Mouse (Mus musculus) limb, embryonic 14.5 days (tissue): Measurements from ENCODE around the gene Epha10. TPM values are rescaled to one million over a fixed set of nuclear protein-coding genes. Genes with fewer than 3 reads are reported as not detected.
A peak's percentile ranks its signal among the peaks of the same experiment; 100 is the strongest.

Experiments
- ATAC-seq: fragments of 200-750 bp; cut with Nextera tagmentation; 2 replicates; pipeline ENCODE4 v1.8.0; 2017; ENCODE audit warnings: low read depth, moderate number of reproducible peaks, moderate TSS enrichment; ENCODE audit not compliant: low FRiP score
- DNase-seq: peaks from one replicate; pipeline ENCODE4 v3.0.0-alpha.2; 2015; ENCODE audit warnings: low spot score
- H3K27ac ChIP-seq: fragments of 300-500 bp; sonication (generic); replicated peaks from 2 replicates; pipeline ENCODE4 v1.5.1; 2014; ENCODE audit warnings: low read depth, mild to moderate bottlenecking, low read length, moderate library complexity, mixed read lengths
- H3K27me3 ChIP-seq: fragments of 300-500 bp; sonication (generic); 2 replicates; pipeline ENCODE4 v1.6.1; 2014; ENCODE audit warnings: low read length, mixed read lengths; ENCODE audit not compliant: control insufficient read depth, insufficient read depth
- H3K36me3 ChIP-seq: fragments of 300-500 bp; sonication (generic); 2 replicates; pipeline ENCODE4 v1.6.1; 2014; ENCODE audit warnings: mild to moderate bottlenecking, low read length, moderate library complexity, mixed read lengths; ENCODE audit not compliant: control insufficient read depth, insufficient read depth
- H3K4me1 ChIP-seq: fragments of 300-500 bp; sonication (generic); 2 replicates; pipeline ENCODE4 v1.6.1; 2014; ENCODE audit warnings: antibody characterized with exemption, low read length, mixed read lengths; ENCODE audit not compliant: control insufficient read depth, insufficient read depth
- H3K4me2 ChIP-seq: fragments of 300-500 bp; sonication (generic); replicated peaks from 2 replicates; pipeline ENCODE4 v1.6.1; 2014; ENCODE audit warnings: low read depth, mild to moderate bottlenecking, low read length, moderate library complexity; ENCODE audit not compliant: severe bottlenecking
- H3K4me3 ChIP-seq: fragments of 300-500 bp; sonication (generic); replicated peaks from 2 replicates; pipeline ENCODE4 v1.5.1; 2014; ENCODE audit warnings: low read length
- H3K9ac ChIP-seq: fragments of 300-500 bp; sonication (generic); 2 replicates; pipeline ENCODE4 v1.6.1; 2014; ENCODE audit warnings: mild to moderate bottlenecking, low read depth, low read length, moderate library complexity; ENCODE audit not compliant: severe bottlenecking
- H3K9me3 ChIP-seq: fragments of 300-500 bp; sonication (generic); 2 replicates; pipeline ENCODE4 v1.6.1; 2016; ENCODE audit warnings: low read length; ENCODE audit not compliant: control insufficient read depth
- POLR2A ChIP-seq: fragments of 200-500 bp; IDR thresholded peaks from 2 replicates; pipeline ENCODE4 v1.8.0; 2012; ENCODE audit warnings: inconsistent platforms, mild to moderate bottlenecking, moderate library complexity, borderline replicate concordance; ENCODE audit not compliant: insufficient read depth, insufficient read length; ENCODE audit errors: extremely low read depth
- WGBS: fragments of 180-500 bp; shearing (Covaris S2); extraction: QIAGEN DNeasy Blood & Tissue Kit; methylation state at CpG from one replicate; pipeline ENCODE4 v1.1.7; 2014; 5-methylcytosine and 5-hydroxymethylcytosine counted together
- polyA plus RNA-seq, 2 experiments: library from polyadenylated mRNA; depleted of rRNA in 1 of 2; stranded (reverse) in 1 of 2; unstranded in 1 of 2; fragments of >200 nt; fragmentation: Nextera tagmentation in 1 of 2; extraction: Ambion mirVana in 1 of 2; gene quantifications; 2 replicates each; pipeline versions ENCODE4 v1.2.1 to v1.2.3; 2012 to 2014

Gene Epha10
- polyA plus RNA-seq, 2 experiments: 0.21 TPM; not detected in 1

DNA sequence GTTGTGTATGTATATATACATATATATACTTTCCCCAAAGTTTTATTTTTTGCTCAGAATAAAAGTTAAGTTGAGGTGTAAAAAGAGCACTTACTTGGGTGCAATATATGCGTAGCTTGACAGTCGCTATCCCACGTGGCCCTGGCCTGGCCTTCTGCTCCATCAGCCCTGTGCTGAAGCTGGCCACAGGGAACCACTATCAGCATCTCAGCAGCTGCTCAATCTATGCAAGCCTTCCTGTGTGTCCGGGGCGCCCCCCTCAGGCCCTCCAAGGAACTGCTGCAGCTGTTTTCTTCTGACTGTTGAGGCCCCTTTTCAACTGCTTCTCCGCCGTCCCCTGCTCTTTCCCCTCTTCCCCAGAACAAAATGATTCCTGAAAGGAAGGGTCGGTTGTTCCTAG lies 33.1 kb upstream of the Epha10 start:
- H3K9ac ChIP-seq: no peak overlapping the region
- no peak overlapping the region for H3K27ac ChIP-seq
- H3K36me3 ChIP-seq: peaks cover 27% of the 10 kb centered on the region
- no peak overlapping the region for H3K4me3 ChIP-seq
- H3K27me3 ChIP-seq: no peaks in the 10 kb centered on the region
- WGBS: 6% methylated on average over 8 of the region's 8 CpGs
- DNase-seq: peak; percentile 64
- peaks cover 13% of the 10 kb centered on the region for H3K4me1 ChIP-seq
- H3K4me2 ChIP-seq: no peak overlapping the region
- no peak for ATAC-seq
- no peaks in the 10 kb centered on the region for H3K9me3 ChIP-seq
- TF ChIP-seq POLR2A: no peak

DNA sequence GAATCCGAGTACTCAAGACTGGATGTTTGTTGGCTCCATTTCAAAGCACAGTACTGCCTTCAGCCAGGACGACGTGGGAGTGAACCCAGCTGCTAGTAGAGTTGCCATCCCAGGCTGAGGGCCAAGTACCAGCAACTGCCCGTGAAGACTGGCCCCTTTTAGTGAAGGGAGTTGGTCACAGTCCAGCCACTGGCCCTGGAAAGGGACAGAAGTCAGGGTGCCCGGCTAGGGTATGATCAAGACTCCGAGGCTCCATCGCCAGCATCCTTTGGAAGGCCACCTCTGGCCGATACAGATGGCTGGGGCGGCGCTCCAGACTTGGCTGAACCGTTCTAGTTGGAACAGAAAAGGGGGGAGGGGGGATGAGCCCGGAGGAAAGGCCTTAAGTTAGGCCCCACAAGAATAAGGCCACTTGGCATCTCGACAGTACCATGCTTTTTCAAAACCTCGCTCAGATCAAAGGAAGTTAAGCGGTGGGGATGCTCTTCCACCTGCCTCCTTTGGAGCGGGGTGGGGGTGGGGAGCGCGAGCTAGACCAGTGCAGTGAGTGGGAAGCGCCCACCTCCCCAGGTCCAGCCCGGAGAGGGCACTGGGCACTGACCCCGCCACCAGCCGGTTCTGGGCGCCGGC lies 31.0 kb upstream of the Epha10 start:
- H3K27me3 ChIP-seq: no peaks in the 10 kb centered on the region
- H3K4me2 ChIP-seq: peak overlapping the region; percentile 80
- H3K4me3 ChIP-seq: peak overlapping the region; percentile 94
- H3K4me1 ChIP-seq: peaks cover 13% of the 10 kb centered on the region
- H3K27ac ChIP-seq: peak overlapping the region; percentile 91
- ATAC-seq (peak; percentile 11; the same call in 1 of the 2 replicates), DNase-seq (peak; percentile 78)
- no peak for TF ChIP-seq POLR2A
- 2% methylated on average over 20 of the region's 24 CpGs for WGBS
- H3K9me3 ChIP-seq: no peaks in the 10 kb centered on the region
- H3K36me3 ChIP-seq: peaks cover 37% of the 10 kb centered on the region
- peak overlapping the region; percentile 87 for H3K9ac ChIP-seq

DNA sequence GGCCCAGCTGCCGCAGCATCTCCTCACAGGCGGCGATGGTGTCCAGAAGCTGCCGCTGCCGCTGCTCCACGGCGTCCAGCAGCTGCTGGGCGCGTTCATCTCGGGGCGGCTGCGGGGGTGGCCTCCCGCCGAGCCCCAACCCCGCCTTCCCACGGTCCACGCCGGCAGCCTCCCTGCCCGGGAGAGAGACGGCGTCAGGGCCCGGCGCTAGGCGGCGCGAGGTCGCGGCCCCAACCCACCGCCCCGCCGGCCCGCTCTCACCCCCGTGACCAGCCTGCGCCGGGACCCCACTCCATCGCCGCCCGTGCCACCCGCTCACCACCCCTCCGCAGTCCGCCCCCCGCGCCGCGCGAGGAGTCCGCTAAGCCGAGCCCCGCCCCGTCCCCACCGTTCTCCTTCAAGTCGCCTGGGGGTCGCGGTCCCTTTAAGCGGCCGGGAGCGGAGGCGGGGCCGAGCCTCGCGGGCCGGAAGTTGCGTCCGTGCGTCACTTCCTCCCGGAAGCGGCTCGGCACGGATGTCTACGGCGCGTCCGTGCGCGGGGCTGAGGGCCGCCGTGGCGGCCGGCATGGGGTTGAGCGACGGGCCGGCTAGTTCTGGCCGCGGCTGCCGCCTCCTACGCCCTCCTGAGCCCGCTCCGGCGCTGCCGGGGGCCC lies 30.3 kb upstream of the Epha10 start, which contains the start of gene Yrdc:
Gene Yrdc (plus strand): TSS at position 419 of the 653 bp plus-strand sequence.
- peak; percentile 56; the same call in 1 of the 2 replicates for TF ChIP-seq POLR2A
- DNase-seq: peak; percentile 90
- WGBS: 1% methylated on average over 43 of the region's 90 CpGs

DNA sequence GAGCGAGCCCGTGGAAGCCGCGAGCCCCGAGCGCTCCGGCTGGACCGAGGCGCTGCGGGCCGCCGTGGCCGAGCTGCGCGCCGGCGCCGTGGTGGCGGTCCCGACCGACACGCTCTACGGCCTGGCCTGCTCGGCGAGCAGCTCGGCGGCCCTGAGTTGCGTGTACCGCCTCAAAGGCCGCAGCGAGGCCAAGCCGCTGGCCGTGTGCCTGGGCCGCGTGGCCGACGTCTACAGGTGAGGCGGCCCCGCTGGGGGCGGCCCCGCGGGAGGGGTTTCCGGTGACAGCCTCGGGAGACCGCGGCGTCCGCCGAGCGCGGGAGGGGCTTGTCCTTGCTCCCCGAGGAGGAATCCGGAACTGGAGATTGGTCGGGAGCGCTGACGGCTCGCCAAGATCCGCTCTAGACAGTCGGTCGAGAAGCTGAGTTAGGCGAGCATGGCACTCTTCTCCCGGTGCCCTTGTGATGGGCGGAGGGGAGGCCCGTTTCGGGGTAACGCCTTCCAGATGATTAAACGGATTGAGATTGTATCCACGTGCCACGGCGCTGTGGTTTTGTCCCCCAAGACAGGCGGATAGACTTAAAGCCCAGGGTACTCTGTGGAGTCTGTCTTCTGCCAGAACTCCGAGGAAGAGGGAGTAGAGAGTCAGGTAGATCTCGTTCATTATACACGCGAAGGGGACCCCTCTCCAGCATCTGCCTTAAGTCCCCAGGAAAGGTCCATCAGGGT lies 29.6 kb upstream of the Epha10 start, which contains the start of gene 1110065P20Rik:
Gene 1110065P20Rik (minus strand): TSS at position 264 of the 726 bp plus-strand sequence.
- DNase-seq: peak; percentile 58
- H3K4me1 ChIP-seq: peaks cover 13% of the 10 kb centered on the region
- TF ChIP-seq POLR2A: no peak
- ATAC-seq: peak; percentile 35
- peaks cover 44% of the 10 kb centered on the region for H3K36me3 ChIP-seq
- peak within 1 kb of the TSS; percentile 91 for H3K27ac ChIP-seq
- H3K4me3 ChIP-seq: peak within 1 kb of the TSS; percentile 94
- H3K9me3 ChIP-seq: no peaks in the 10 kb centered on the region
- 1% methylated on average over 44 of the region's 75 CpGs for WGBS
- peak within 1 kb of the TSS; percentile 87 for H3K9ac ChIP-seq
- H3K27me3 ChIP-seq: no peaks in the 10 kb centered on the region
- peak within 1 kb of the TSS; percentile 80 for H3K4me2 ChIP-seq

More for the DNA sequence above, 30.3 kb upstream of the Epha10 start, which contains the start of gene Yrdc:
- H3K4me1 ChIP-seq: peaks cover 13% of the 10 kb centered on the region
- peak within 1 kb of the TSS; percentile 87 for H3K9ac ChIP-seq
- peak within 1 kb of the TSS; percentile 91 for H3K27ac ChIP-seq
- ATAC-seq: peak; percentile 94
- no peaks in the 10 kb centered on the region for H3K9me3 ChIP-seq
- no peaks in the 10 kb centered on the region for H3K27me3 ChIP-seq
- peaks cover 37% of the 10 kb centered on the region for H3K36me3 ChIP-seq
- H3K4me2 ChIP-seq: peak within 1 kb of the TSS; percentile 80
- H3K4me3 ChIP-seq: peak within 1 kb of the TSS; percentile 94

DNA sequence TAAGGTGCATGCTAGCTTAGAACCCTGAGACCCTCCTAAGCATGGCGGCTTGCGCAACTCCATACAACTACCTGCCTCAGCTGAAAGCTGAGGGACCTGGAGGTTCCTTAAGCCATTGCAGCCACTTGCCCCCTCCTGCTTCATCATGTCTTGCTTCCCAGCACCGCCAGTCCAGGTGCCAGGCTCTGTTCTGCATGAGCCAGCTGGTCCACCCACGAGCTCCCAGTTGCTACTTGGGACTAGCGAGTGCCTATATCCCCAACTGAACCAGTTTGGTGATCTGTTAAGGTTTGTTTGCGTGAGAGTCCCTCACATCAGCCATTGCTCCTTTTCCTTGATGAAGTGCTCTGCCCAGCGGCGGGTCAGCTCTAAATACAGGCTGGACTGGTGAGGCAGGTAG lies 24.4 kb upstream of the Epha10 start:
- 92% methylated on average over 8 of the region's 8 CpGs for WGBS
- H3K27me3 ChIP-seq: peaks cover 8% of the 10 kb centered on the region
- no peak overlapping the region for H3K27ac ChIP-seq
- ATAC-seq: no peak
- H3K4me2 ChIP-seq: no peak overlapping the region
- TF ChIP-seq POLR2A: no peak
- H3K9me3 ChIP-seq: no peaks in the 10 kb centered on the region
- no peak for DNase-seq
- H3K4me3 ChIP-seq: no peak overlapping the region
- no peak overlapping the region for H3K9ac ChIP-seq
- H3K4me1 ChIP-seq: peaks cover 7% of the 10 kb centered on the region
- H3K36me3 ChIP-seq: peaks cover 35% of the 10 kb centered on the region
